Mouse (Mus musculus): ENCODE measurements around the gene Tspoap1. TPM values are rescaled to one million over a fixed set of nuclear protein-coding genes. Genes with fewer than 3 reads are reported as not detected.

The Tspoap1 gene
- polyA plus RNA-seq, 1 experiment from 2014 or later = 1.5 TPM

- no peak overlapping the region for H3K27ac ChIP-seq (replicated peaks; ENCODE audit: low read depth, low read length)
Observed at GRCm38 (mm10) chr11:87779392-87779791, 19.1 kb downstream of the Tspoap1 start.

GRCm38 (mm10) chr11:87780130-87780529 is 19.8 kb downstream of the Tspoap1 start:
- no peak overlapping the region for H3K27ac ChIP-seq (replicated peaks; ENCODE audit: low read depth, low read length)
- H3K9ac ChIP-seq (replicated peaks; ENCODE audit: low read length) = no peak overlapping the region
- H3K4me2 ChIP-seq (ENCODE audit: low read depth, low read length) = no peak overlapping the region
- ATAC-seq (replicated peaks; ENCODE audit: insufficient number of reproducible peaks, low FRiP score, low TSS enrichment, low read depth) = no peak
- H3K4me1 ChIP-seq (ENCODE audit: control insufficient read depth, insufficient read depth, low read length) = no peaks in the 10 kb centered on the region; the same call in 1 of the 2 replicates
- H3K9me3 ChIP-seq (replicated peaks; ENCODE audit: control insufficient read depth, low read length) = no peaks in the 10 kb centered on the region
- H3K4me3 ChIP-seq (ENCODE audit: low read depth, low read length) = no peak overlapping the region
- no peaks in the 10 kb centered on the region for H3K36me3 ChIP-seq (replicated peaks; ENCODE audit: control insufficient read depth, insufficient read depth, low read depth, low read length)
- 86% methylated on average over 8 of the region's 8 CpGs for WGBS
- H3K27me3 ChIP-seq (ENCODE audit: control insufficient read depth, insufficient read depth, low read length) = no peaks in the 10 kb centered on the region
- DNase-seq (ENCODE audit: low spot score) = no peak

More at GRCm38 (mm10) chr11:87779392-87779791, 19.1 kb downstream of the Tspoap1 start:
- H3K4me2 ChIP-seq (ENCODE audit: low read depth, low read length) = no peak overlapping the region
- H3K27me3 ChIP-seq (ENCODE audit: control insufficient read depth, insufficient read depth, low read length) = no peaks in the 10 kb centered on the region
- no peak for DNase-seq (ENCODE audit: low spot score)
- no peaks in the 10 kb centered on the region for H3K36me3 ChIP-seq (replicated peaks; ENCODE audit: control insufficient read depth, insufficient read depth, low read depth, low read length)
- ATAC-seq (replicated peaks; ENCODE audit: insufficient number of reproducible peaks, low FRiP score, low TSS enrichment, low read depth) = no peak
- H3K9ac ChIP-seq (replicated peaks; ENCODE audit: low read length) = no peak overlapping the region
- H3K4me3 ChIP-seq (ENCODE audit: low read depth, low read length) = no peak overlapping the region
- H3K9me3 ChIP-seq (replicated peaks; ENCODE audit: control insufficient read depth, low read length) = no peaks in the 10 kb centered on the region
- no peaks in the 10 kb centered on the region; the same call in 1 of the 2 replicates for H3K4me1 ChIP-seq (ENCODE audit: control insufficient read depth, insufficient read depth, low read length)
- 83% methylated on average over 4 of the region's 4 CpGs for WGBS

GRCm38 (mm10) chr11:87790088-87790487 is 29.7 kb downstream of the Tspoap1 start:
- Histone ChIP-seq H3K27ac (replicated peaks; ENCODE audit: low read depth, low read length) (no peak overlapping the region), H3K4me3 (ENCODE audit: low read depth, low read length) (no peak overlapping the region), H3K4me1 (ENCODE audit: control insufficient read depth, insufficient read depth, low read length) (no peaks in the 10 kb centered on the region), H3K9me3 (replicated peaks; ENCODE audit: control insufficient read depth, low read length) (no peaks in the 10 kb centered on the region), H3K36me3 (replicated peaks; ENCODE audit: control insufficient read depth, insufficient read depth, low read depth, low read length) (no peaks in the 10 kb centered on the region), H3K27me3 (ENCODE audit: control insufficient read depth, insufficient read depth, low read length) (no peaks in the 10 kb centered on the region), H3K9ac (replicated peaks; ENCODE audit: low read length) (no peak overlapping the region), H3K4me2 (ENCODE audit: low read depth, low read length) (no peak overlapping the region)
- DNase-seq (ENCODE audit: low spot score) (no peak), ATAC-seq (replicated peaks; ENCODE audit: insufficient number of reproducible peaks, low FRiP score, low TSS enrichment, low read depth) (no peak)
- WGBS = 86% methylated on average over 6 of the region's 6 CpGs

- WGBS = 54% methylated on average over 2 of the region's 3 CpGs
- Histone ChIP-seq H3K4me1 (ENCODE audit: control insufficient read depth, insufficient read depth, low read length) (no peaks in the 10 kb centered on the region), H3K27me3 (ENCODE audit: control insufficient read depth, insufficient read depth, low read length) (no peaks in the 10 kb centered on the region), H3K27ac (replicated peaks; ENCODE audit: low read depth, low read length) (no peak within 1 kb of the TSS), H3K4me2 (ENCODE audit: low read depth, low read length) (no peak within 1 kb of the TSS), H3K9ac (replicated peaks; ENCODE audit: low read length) (no peak within 1 kb of the TSS), H3K9me3 (replicated peaks; ENCODE audit: control insufficient read depth, low read length) (no peaks in the 10 kb centered on the region), H3K36me3 (replicated peaks; ENCODE audit: control insufficient read depth, insufficient read depth, low read depth, low read length) (no peaks in the 10 kb centered on the region), H3K4me3 (ENCODE audit: low read depth, low read length) (no peak within 1 kb of the TSS)
- DNase-seq (ENCODE audit: low spot score) (no peak), ATAC-seq (replicated peaks; ENCODE audit: insufficient number of reproducible peaks, low FRiP score, low TSS enrichment, low read depth) (no peak)
Observed at GRCm38 (mm10) chr11:87793460-87793859, 33.1 kb downstream of the Tspoap1 start, which contains the start of gene Mpo. Gene Mpo (plus strand): TSS chr11:87793581.

GRCm38 (mm10) chr11:87801711-87802275 is 41.5 kb downstream of the Tspoap1 start:
- no peak overlapping the region for H3K4me2 ChIP-seq (ENCODE audit: low read depth, low read length)
- no peaks in the 10 kb centered on the region for H3K27me3 ChIP-seq (ENCODE audit: control insufficient read depth, insufficient read depth, low read length)
- WGBS = 84% methylated on average over 22 of the region's 22 CpGs
- no peak overlapping the region for H3K4me3 ChIP-seq (ENCODE audit: low read depth, low read length)
- ATAC-seq (replicated peaks; ENCODE audit: insufficient number of reproducible peaks, low FRiP score, low TSS enrichment, low read depth) (no peak), DNase-seq (ENCODE audit: low spot score) (no peak)
- H3K9ac ChIP-seq (replicated peaks; ENCODE audit: low read length) = no peak overlapping the region
- no peaks in the 10 kb centered on the region for H3K9me3 ChIP-seq (replicated peaks; ENCODE audit: control insufficient read depth, low read length)
- H3K36me3 ChIP-seq (replicated peaks; ENCODE audit: control insufficient read depth, insufficient read depth, low read depth, low read length) = no peaks in the 10 kb centered on the region
- H3K27ac ChIP-seq (replicated peaks; ENCODE audit: low read depth, low read length) = no peak overlapping the region
- no peaks in the 10 kb centered on the region for H3K4me1 ChIP-seq (ENCODE audit: control insufficient read depth, insufficient read depth, low read length)

GRCm38 (mm10) chr11:87802621-87803020 is 42.3 kb downstream of the Tspoap1 start:
- 50% methylated on average over 14 of the region's 14 CpGs for WGBS

GRCm38 (mm10) chr11:87805448-87805847 is 45.1 kb downstream of the Tspoap1 start:
- H3K27ac ChIP-seq (replicated peaks; ENCODE audit: low read depth, low read length) = no peak overlapping the region
- H3K9me3 ChIP-seq (replicated peaks; ENCODE audit: control insufficient read depth, low read length) = no peaks in the 10 kb centered on the region
- no peaks in the 10 kb centered on the region for H3K27me3 ChIP-seq (ENCODE audit: control insufficient read depth, insufficient read depth, low read length)
- no peaks in the 10 kb centered on the region for H3K36me3 ChIP-seq (replicated peaks; ENCODE audit: control insufficient read depth, insufficient read depth, low read depth, low read length)
- DNase-seq (ENCODE audit: low spot score) = peak; percentile 49
- H3K4me3 ChIP-seq (ENCODE audit: low read depth, low read length) = no peak overlapping the region
- no peak overlapping the region for H3K4me2 ChIP-seq (ENCODE audit: low read depth, low read length)
- ATAC-seq (replicated peaks; ENCODE audit: insufficient number of reproducible peaks, low FRiP score, low TSS enrichment, low read depth) = no peak
- WGBS = 63% methylated on average over 1 of the region's 1 CpGs
- no peaks in the 10 kb centered on the region for H3K4me1 ChIP-seq (ENCODE audit: control insufficient read depth, insufficient read depth, low read length)
- no peak overlapping the region for H3K9ac ChIP-seq (replicated peaks; ENCODE audit: low read length)

More at GRCm38 (mm10) chr11:87802621-87803020, 42.3 kb downstream of the Tspoap1 start:
- H3K9ac ChIP-seq (replicated peaks; ENCODE audit: low read length) = no peak overlapping the region; the same call in 1 of the 2 replicates
- DNase-seq (ENCODE audit: low spot score) = peak; percentile 54
- no peak overlapping the region for H3K4me2 ChIP-seq (ENCODE audit: low read depth, low read length)
- ATAC-seq (replicated peaks; ENCODE audit: insufficient number of reproducible peaks, low FRiP score, low TSS enrichment, low read depth) = no peak
- H3K4me1 ChIP-seq (ENCODE audit: control insufficient read depth, insufficient read depth, low read length) = no peaks in the 10 kb centered on the region
- no peaks in the 10 kb centered on the region for H3K36me3 ChIP-seq (replicated peaks; ENCODE audit: control insufficient read depth, insufficient read depth, low read depth, low read length)
- H3K4me3 ChIP-seq (ENCODE audit: low read depth, low read length) = no peak overlapping the region
- no peak overlapping the region for H3K27ac ChIP-seq (replicated peaks; ENCODE audit: low read depth, low read length)
- no peaks in the 10 kb centered on the region for H3K9me3 ChIP-seq (replicated peaks; ENCODE audit: control insufficient read depth, low read length)
- H3K27me3 ChIP-seq (ENCODE audit: control insufficient read depth, insufficient read depth, low read length) = no peaks in the 10 kb centered on the region

GRCm38 (mm10) chr11:87807433-87807832 is 47.1 kb downstream of the Tspoap1 start:
- H3K4me1 ChIP-seq (ENCODE audit: control insufficient read depth, insufficient read depth, low read length) = no peaks in the 10 kb centered on the region
- no peak overlapping the region for H3K27ac ChIP-seq (replicated peaks; ENCODE audit: low read depth, low read length)
- H3K27me3 ChIP-seq (ENCODE audit: control insufficient read depth, insufficient read depth, low read length) = no peaks in the 10 kb centered on the region
- 81% methylated on average over 6 of the region's 6 CpGs for WGBS
- no peak overlapping the region for H3K4me3 ChIP-seq (ENCODE audit: low read depth, low read length)
- DNase-seq (ENCODE audit: low spot score) = no peak
- H3K4me2 ChIP-seq (ENCODE audit: low read depth, low read length) = no peak overlapping the region
- ATAC-seq (replicated peaks; ENCODE audit: insufficient number of reproducible peaks, low FRiP score, low TSS enrichment, low read depth) = no peak
- H3K9ac ChIP-seq (replicated peaks; ENCODE audit: low read length) = no peak overlapping the region
- H3K9me3 ChIP-seq (replicated peaks; ENCODE audit: control insufficient read depth, low read length) = no peaks in the 10 kb centered on the region
- H3K36me3 ChIP-seq (replicated peaks; ENCODE audit: control insufficient read depth, insufficient read depth, low read depth, low read length) = no peaks in the 10 kb centered on the region

Data from embryonic facial prominence, embryonic 11.5 days (tissue).